Mouse (Mus musculus) myocyte (in vitro differentiated cells): ENCODE results near the gene Slc17a8. TPM values are rescaled to one million over a fixed set of nuclear protein-coding genes. Genes with fewer than 3 reads are reported as not detected.

Source experiments
- H3K27me3 ChIP-seq: one replicate; pipeline ENCODE4 v1.6.1; 2011; ENCODE audit not compliant: control insufficient read depth, insufficient read depth, insufficient read length
- H3K36me3 ChIP-seq: one replicate; pipeline ENCODE4 v1.6.1; 2011; ENCODE audit not compliant: control insufficient read depth, insufficient read depth
- H3K4me2 ChIP-seq: one replicate; pipeline ENCODE4 v1.6.1; 2011; ENCODE audit warnings: low read depth, control low read depth
- H3K4me3 ChIP-seq: one replicate; pipeline ENCODE4 v1.5.1; 2011; ENCODE audit warnings: mild to moderate bottlenecking, control low read depth, moderate library complexity
- H3K79me2 ChIP-seq: one replicate; pipeline ENCODE4 v1.6.1; 2011; ENCODE audit not compliant: control insufficient read depth, insufficient read depth
- H3ac ChIP-seq: one replicate; pipeline ENCODE4 v1.6.1; 2011; ENCODE audit not compliant: control insufficient read depth, insufficient read length
- CEBPB ChIP-seq: IDR thresholded peaks from 2 replicates; pipeline ENCODE4 v1.6.1; 2011; ENCODE audit warnings: mild to moderate bottlenecking, moderate library complexity; ENCODE audit not compliant: poor library complexity, insufficient read depth, severe bottlenecking
- E2F4 ChIP-seq: IDR thresholded peaks from one replicate; pipeline ENCODE4 v1.6.1; 2011; ENCODE audit warnings: mild to moderate bottlenecking, control low read depth, moderate library complexity; ENCODE audit not compliant: insufficient read depth
- MAX ChIP-seq: IDR thresholded peaks from one replicate; pipeline ENCODE4 v1.6.1; 2011; ENCODE audit warnings: low read depth, mild to moderate bottlenecking, control low read depth
- MYOD1 ChIP-seq, 3 experiments: IDR thresholded peaks; one replicate each; pipeline ENCODE4 v1.6.1; 2011; ENCODE audit warnings: control low read depth in 2 of 3, low read depth in 2 of 3, mild to moderate bottlenecking in 2 of 3, moderate library complexity in 1 of 3; ENCODE audit not compliant: insufficient read length in 2 of 3, control insufficient read depth in 1 of 3
- MYOG ChIP-seq, 3 experiments: IDR thresholded peaks; one replicate each; pipeline ENCODE4 v1.6.1; 2011; ENCODE audit warnings: control low read depth in 2 of 3, low read depth in 2 of 3, mild to moderate bottlenecking in 2 of 3; ENCODE audit not compliant: insufficient read length in 2 of 3, control insufficient read depth in 1 of 3, insufficient read depth in 1 of 3
- POLR2A ChIP-seq: IDR thresholded peaks from one replicate; pipeline ENCODE4 v1.6.1; 2011; ENCODE audit warnings: low read depth, mild to moderate bottlenecking, control low read depth, moderate library complexity; ENCODE audit not compliant: insufficient read length
- POLR2AphosphoS2 ChIP-seq: IDR thresholded peaks from one replicate; pipeline ENCODE4 v1.6.1; 2011; ENCODE audit warnings: low read depth, control low read depth; ENCODE audit not compliant: insufficient read length
- REST ChIP-seq: IDR thresholded peaks from one replicate; pipeline ENCODE4 v1.6.1; 2011; ENCODE audit warnings: mild to moderate bottlenecking, control low read depth, moderate library complexity; ENCODE audit not compliant: insufficient read depth, insufficient read length
- SRF ChIP-seq: IDR thresholded peaks from one replicate; pipeline ENCODE4 v1.6.1; 2011; ENCODE audit warnings: low read depth; ENCODE audit not compliant: control insufficient read depth, insufficient read length
- TCF12 ChIP-seq: IDR thresholded peaks from one replicate; pipeline ENCODE4 v1.6.1; 2011; ENCODE audit warnings: mild to moderate bottlenecking, control low read depth; ENCODE audit not compliant: poor library complexity, insufficient read depth, severe bottlenecking
- TCF3 ChIP-seq: IDR thresholded peaks from one replicate; pipeline ENCODE4 v1.6.1; 2011; ENCODE audit warnings: low read depth, control low read depth; ENCODE audit not compliant: insufficient read length
- USF1 ChIP-seq: IDR thresholded peaks from one replicate; pipeline ENCODE4 v1.6.1; 2011; ENCODE audit warnings: low read depth, mild to moderate bottlenecking, control low read depth, moderate library complexity
- polyA plus RNA-seq: library from polyadenylated mRNA; unstranded; fragments of >200 nt; fragmentation: generic; extraction: Trizol; gene quantifications from one replicate; pipeline ENCODE4 v1.2.1, GENCODE M21; 2012; ENCODE audit warnings: missing spikeins

The Slc17a8 gene
- polyA plus RNA-seq, 1 experiment = not detected

- H3K79me2 ChIP-seq = no peaks in the 10 kb centered on the region
- TF ChIP-seq TCF12 = no peak
- TF ChIP-seq MYOD1 (IDR thresholded peaks at IDR 0.05; ENCODE audit: control insufficient read depth in 1 of 3, insufficient read length in 2 of 3, low read depth in 2 of 3) = no peak
- no peak for TF ChIP-seq SRF
- no peak for TF ChIP-seq TCF3
- TF ChIP-seq MAX = no peak
- TF ChIP-seq E2F4 = no peak
- no peak for TF ChIP-seq POLR2AphosphoS2
- TF ChIP-seq MYOG (IDR thresholded peaks at IDR 0.05; ENCODE audit: control insufficient read depth in 1 of 3, insufficient read depth in 1 of 3, insufficient read length in 2 of 3, low read depth in 2 of 3) = no peak
These were observed 32.3 kb downstream of the Slc17a8 start for GRCm38 (mm10) chr10:89588708-89589107.

DNA sequence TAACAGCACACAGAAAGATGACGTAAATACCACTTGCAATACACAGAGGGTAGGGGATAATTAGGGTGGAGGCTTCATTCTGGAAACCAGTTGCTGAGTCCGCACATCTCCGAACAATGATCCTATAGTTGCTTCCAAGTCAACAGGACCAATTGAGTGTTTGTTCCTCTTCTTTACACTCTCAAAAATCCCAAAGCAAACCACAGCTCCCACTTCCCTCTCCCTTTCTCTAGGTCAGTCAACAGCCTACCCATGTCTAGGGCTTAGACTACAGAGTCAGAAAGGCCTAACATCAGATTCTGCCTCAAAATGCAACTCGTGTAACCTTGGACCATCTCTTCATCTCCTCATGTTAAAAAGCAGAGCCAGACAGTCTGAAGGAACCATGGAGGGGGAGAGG lies 36.3 kb downstream of the Slc17a8 start:
- Histone ChIP-seq H3K27me3 (no peaks in the 10 kb centered on the region), H3K4me3 (no peak overlapping the region), H3K4me2 (no peak overlapping the region), H3K36me3 (no peaks in the 10 kb centered on the region), H3ac (no peak overlapping the region), H3K79me2 (no peaks in the 10 kb centered on the region)
- no peak for TF ChIP-seq TCF12
- no peak for TF ChIP-seq POLR2AphosphoS2
- no peak for TF ChIP-seq USF1

More at GRCm38 (mm10) chr10:89588708-89589107, 32.3 kb downstream of the Slc17a8 start:
- Histone ChIP-seq H3K4me3 (no peak overlapping the region), H3ac (no peak overlapping the region), H3K27me3 (no peaks in the 10 kb centered on the region), H3K4me2 (no peak overlapping the region), H3K36me3 (no peaks in the 10 kb centered on the region)

DNA sequence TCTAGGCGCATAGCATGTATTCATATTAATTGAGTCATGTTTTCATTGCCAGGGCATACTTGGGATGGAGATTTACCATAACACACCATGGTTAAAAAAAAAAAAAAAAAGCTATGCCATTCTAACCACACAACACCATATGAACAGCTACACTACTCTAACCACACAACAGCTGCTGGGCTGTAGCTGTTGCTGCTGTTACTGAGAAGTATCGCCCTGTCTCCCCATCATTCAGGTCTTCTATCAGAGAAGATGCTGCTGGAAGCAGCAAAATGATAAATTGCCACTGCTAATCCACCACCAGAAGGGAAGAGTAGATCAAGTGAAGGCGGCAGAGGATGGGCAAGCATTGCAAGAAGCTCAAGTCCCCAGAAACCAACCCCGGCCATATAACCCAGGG lies 42.3 kb downstream of the Slc17a8 start:
- TF ChIP-seq TCF3 (no peak), POLR2AphosphoS2 (no peak), E2F4 (no peak), MYOD1 (IDR thresholded peaks at IDR 0.05; ENCODE audit: control insufficient read depth in 1 of 3, insufficient read length in 2 of 3, low read depth in 2 of 3) (peak in 2 of 3 experiments; percentile 67 to 75), MYOG (IDR thresholded peaks at IDR 0.05; ENCODE audit: control insufficient read depth in 1 of 3, insufficient read depth in 1 of 3, insufficient read length in 2 of 3, low read depth in 2 of 3) (peak in 1 of 3 experiments; percentile 33), MAX (no peak), POLR2A (no peak), SRF (no peak), CEBPB (no peak), REST (no peak), USF1 (no peak), TCF12 (no peak)
- Histone ChIP-seq H3K4me2 (no peak overlapping the region), H3K4me3 (no peak overlapping the region), H3K27me3 (no peaks in the 10 kb centered on the region), H3K36me3 (no peaks in the 10 kb centered on the region), H3K79me2 (no peaks in the 10 kb centered on the region), H3ac (no peak overlapping the region)

- no peaks in the 10 kb centered on the region for H3K27me3 ChIP-seq
- H3ac ChIP-seq = no peak overlapping the region
These were observed 43.4 kb downstream of the Slc17a8 start for GRCm38 (mm10) chr10:89577666-89578065.

DNA sequence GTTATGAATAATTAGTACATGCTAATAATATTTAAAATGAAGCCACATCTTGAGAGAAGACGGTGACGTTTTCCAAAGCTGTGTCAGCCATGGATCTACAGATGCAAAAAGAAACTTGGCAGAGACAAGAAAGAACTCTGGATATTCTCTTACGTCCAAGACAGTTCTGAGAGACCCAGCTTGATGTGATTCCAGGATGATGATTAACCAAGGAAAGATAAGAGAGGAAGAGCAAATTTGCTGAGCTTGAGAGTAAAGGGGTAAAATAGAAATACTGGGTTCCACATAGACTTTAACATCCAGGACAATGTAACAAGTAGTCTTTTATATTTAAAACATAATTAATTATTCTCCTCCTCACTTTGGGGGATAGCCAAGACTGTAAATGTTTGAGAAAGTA lies 47.6 kb downstream of the Slc17a8 start:
- no peak for TF ChIP-seq MYOG (IDR thresholded peaks at IDR 0.05; ENCODE audit: control insufficient read depth in 1 of 3, insufficient read depth in 1 of 3, insufficient read length in 2 of 3, low read depth in 2 of 3)
- Histone ChIP-seq H3K27me3 (no peaks in the 10 kb centered on the region), H3K4me3 (no peak overlapping the region), H3K36me3 (no peaks in the 10 kb centered on the region), H3K4me2 (no peak overlapping the region), H3K79me2 (no peaks in the 10 kb centered on the region), H3ac (no peak overlapping the region)

More at GRCm38 (mm10) chr10:89577666-89578065, 43.4 kb downstream of the Slc17a8 start:
- TF ChIP-seq MYOD1 (IDR thresholded peaks at IDR 0.05; ENCODE audit: control insufficient read depth in 1 of 3, insufficient read length in 2 of 3, low read depth in 2 of 3) = no peak
- TF ChIP-seq SRF = no peak
- TF ChIP-seq E2F4 = no peak
- no peak for TF ChIP-seq CEBPB
- TF ChIP-seq TCF12 = no peak
- TF ChIP-seq TCF3 = no peak
- Histone ChIP-seq H3K4me3 (no peak overlapping the region), H3K79me2 (no peaks in the 10 kb centered on the region), H3K36me3 (no peaks in the 10 kb centered on the region), H3K4me2 (no peak overlapping the region)

DNA sequence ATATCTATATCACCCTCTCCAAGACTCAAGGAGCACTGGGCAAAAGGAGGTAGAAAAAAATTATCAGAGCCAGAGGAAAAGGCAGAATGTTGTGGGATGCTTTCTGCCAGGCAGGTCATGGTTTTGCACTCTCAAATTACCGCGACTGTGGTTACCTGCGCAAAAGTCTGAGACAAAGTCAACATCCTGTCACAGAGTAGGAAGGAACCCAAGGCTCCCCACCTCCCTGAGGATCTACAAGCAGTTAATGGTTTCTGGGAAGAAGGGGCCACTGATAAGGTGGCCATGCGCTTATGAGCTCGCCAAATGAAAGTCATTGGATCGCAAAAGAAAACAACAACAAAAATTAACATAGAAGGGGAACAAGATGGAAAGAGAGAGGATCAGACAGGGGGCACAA lies 48.1 kb downstream of the Slc17a8 start:
- no peak for TF ChIP-seq POLR2A
- no peak for TF ChIP-seq MYOD1 (IDR thresholded peaks at IDR 0.05; ENCODE audit: control insufficient read depth in 1 of 3, insufficient read length in 2 of 3, low read depth in 2 of 3)
- TF ChIP-seq POLR2AphosphoS2 = no peak
- no peak for TF ChIP-seq E2F4
- TF ChIP-seq USF1 = no peak
- Histone ChIP-seq H3K79me2 (no peaks in the 10 kb centered on the region), H3K36me3 (no peaks in the 10 kb centered on the region), H3K27me3 (no peaks in the 10 kb centered on the region), H3K4me3 (no peak overlapping the region), H3K4me2 (no peak overlapping the region), H3ac (no peak overlapping the region)
